In genomic region chr16:17234916-17235665, GRCm38 (mm10) we compare ENCODE assay signal across 8 mouse cellular contexts. TPM values are rescaled to one million over a fixed set of nuclear protein-coding genes. Genes with fewer than 3 reads are reported as not detected.
DNase-seq lines count a peak whose midpoint lies in the region; ATAC-seq lines count a peak whose summit lies in the region.

No protein-coding gene starts in this region.

- H3K9me3 ChIP-seq in midbrain, embryonic 11.5 days (ENCODE audit: control insufficient read depth, low read length) = no peaks in the 10 kb centered on the region

- no peak for ATAC-seq in midbrain, embryonic 11.5 days (ENCODE audit: low FRiP score)

- H3K4me1 ChIP-seq in midbrain, embryonic 11.5 days (ENCODE audit: control insufficient read depth, insufficient read depth, low read length) = peaks cover 18% of the 10 kb centered on the region

- H3K27ac ChIP-seq in midbrain, embryonic 11.5 days (ENCODE audit: low read depth, low read length) = no peak overlapping the region

- DNase-seq in layer of hippocampus, adult 8-10 months (ENCODE audit: low spot score in 2 of 2) = peak; percentile 23 to 41
- DNase-seq in layer of hippocampus, postnatal 25 days (ENCODE audit: extremely low spot score in 1 of 2, low spot score in 1 of 2) = no peak
- peak; percentile 62 to 69 for DNase-seq in cerebellum, postnatal 10 days
- peak; percentile 34 to 59 for DNase-seq in heart, postnatal 14 days
- peak; percentile 65 for DNase-seq in large intestine, adult 2 months (ENCODE audit: low read depth, low spot score)
- no peak for DNase-seq in midbrain, embryonic 11.5 days (ENCODE audit: low spot score, missing footprints)
- DNase-seq in ovary, adult 18-20 months (ENCODE audit: low spot score) = no peak
- DNase-seq in natural killer cell, adult 2 months (ENCODE audit: low spot score in 2 of 2) = no peak

- H3K4me3 ChIP-seq in midbrain, embryonic 11.5 days (ENCODE audit: low read depth, low read length) = peak overlapping the region; percentile 83

- intact Hi-C loops in heart, postnatal 14 days (cut with DNase I) = no loop called here

- H3K9ac ChIP-seq in midbrain, embryonic 11.5 days (ENCODE audit: low read length) = peak overlapping the region; percentile 92

- no peaks in the 10 kb centered on the region for H3K27me3 ChIP-seq in midbrain, embryonic 11.5 days (ENCODE audit: control insufficient read depth, insufficient read depth, low read length)

- no peaks in the 10 kb centered on the region for H3K36me3 ChIP-seq in midbrain, embryonic 11.5 days (ENCODE audit: control insufficient read depth, insufficient read depth, low read length)

- WGBS in large intestine, adult 2 months = 12% methylated on average over 9 of the region's 9 CpGs
- WGBS in midbrain, embryonic 11.5 days = 74% methylated on average over 9 of the region's 9 CpGs

- H3K4me2 ChIP-seq in midbrain, embryonic 11.5 days = peak overlapping the region; percentile 90

RNA-seq across cellular contexts. Expression of gene Hic2, which starts 1.7 kb away (rescaled TPM):
- total RNA-seq in layer of hippocampus, adult 8-10 months (2022) = 1 to 10 TPM; 4.1 to 7.2 (median 6.5) TPM
- total RNA-seq in layer of hippocampus, postnatal 25 days (2021) = 1 to 10 TPM; 4.1 to 5.7 TPM
- total RNA-seq in heart, postnatal 14 days (2021) = 1 to 10 TPM; 1.8 to 2.1 TPM
- 1.5 and 2.4 TPM in 2 replicates for polyA plus RNA-seq in large intestine, adult 2 months (2012; rRNA removed)
- 10.3 and 10.8 TPM in 2 replicates for polyA plus RNA-seq in midbrain, embryonic 11.5 days (2014; fragmentation: Nextera tagmentation; extraction: Ambion mirVana)

RNA-seq across cellular contexts. Expression of gene Rimbp3, which starts 26.7 kb away (rescaled TPM):
- total RNA-seq in layer of hippocampus, adult 8-10 months (2022) = 1 to 10 TPM; 2.8 to 3.8 (median 3.5) TPM
- 1 to 10 TPM; 3.1 to 4.2 TPM for total RNA-seq in layer of hippocampus, postnatal 25 days (2021)
- total RNA-seq in heart, postnatal 14 days (2021) = under 1 TPM; 0.05 to 0.07 TPM
- polyA plus RNA-seq in large intestine, adult 2 months (2012; rRNA removed) = 0.05 and 0.15 TPM in 2 replicates
- 1.2 and 1.7 TPM in 2 replicates for polyA plus RNA-seq in midbrain, embryonic 11.5 days (2014; fragmentation: Nextera tagmentation; extraction: Ambion mirVana)

RNA-seq across cellular contexts. Expression of gene Ube2l3, which starts 32.6 kb away (rescaled TPM):
- 100 to 1,000 TPM; 126 to 157 (median 142) TPM for total RNA-seq in layer of hippocampus, adult 8-10 months (2022)
- 100 to 1,000 TPM; 149 to 162 TPM for total RNA-seq in layer of hippocampus, postnatal 25 days (2021)
- 100 to 1,000 TPM; 114 to 118 TPM for total RNA-seq in heart, postnatal 14 days (2021)
- polyA plus RNA-seq in large intestine, adult 2 months (2012; rRNA removed) = 60.7 and 63.3 TPM in 2 replicates
- 429 and 446 TPM in 2 replicates for polyA plus RNA-seq in midbrain, embryonic 11.5 days (2014; fragmentation: Nextera tagmentation; extraction: Ambion mirVana)

RNA-seq across cellular contexts. Expression of gene Tmem191c, which starts 40.8 kb away (rescaled TPM):
- total RNA-seq in layer of hippocampus, adult 8-10 months (2022) = 100 to 1,000 TPM in 2 of 4 experiments, 10 to 100 TPM in 2; 85.5 to 112 (median 94.2) TPM
- 100 to 1,000 TPM in 1 of 2 experiments, 10 to 100 TPM in 1; 83.7 to 112 TPM for total RNA-seq in layer of hippocampus, postnatal 25 days (2021)
- 1 to 10 TPM; 2.7 to 3.9 TPM for total RNA-seq in heart, postnatal 14 days (2021)
- 5.3 and 7.3 TPM in 2 replicates for polyA plus RNA-seq in large intestine, adult 2 months (2012; rRNA removed)
- 6.8 and 7.4 TPM in 2 replicates for polyA plus RNA-seq in midbrain, embryonic 11.5 days (2014; fragmentation: Nextera tagmentation; extraction: Ambion mirVana)

Comparison
In these comparisons a context has a peak if more than half of its experiments do, and no peak if none do; other contexts are left out.
1. DNase-seq: peak in layer of hippocampus, adult 8-10 months (2 of 2), cerebellum, postnatal 10 days (2 of 2), heart, postnatal 14 days (2 of 2) and large intestine, adult 2 months (single experiment); none in layer of hippocampus, postnatal 25 days (0 of 2), midbrain, embryonic 11.5 days (single experiment), ovary, adult 18-20 months (single experiment) and natural killer cell, adult 2 months (0 of 2).